Mouse (Mus musculus) natural killer cell, adult 2 months (primary cell): Measurements from ENCODE around the gene Chst11.

Experiments used
- DNase-seq, 2 experiments: peaks; one replicate each; pipeline ENCODE4 v3.0.0; 2022; ENCODE audit warnings: low spot score in 2 of 2

The Chst11 gene

DNA sequence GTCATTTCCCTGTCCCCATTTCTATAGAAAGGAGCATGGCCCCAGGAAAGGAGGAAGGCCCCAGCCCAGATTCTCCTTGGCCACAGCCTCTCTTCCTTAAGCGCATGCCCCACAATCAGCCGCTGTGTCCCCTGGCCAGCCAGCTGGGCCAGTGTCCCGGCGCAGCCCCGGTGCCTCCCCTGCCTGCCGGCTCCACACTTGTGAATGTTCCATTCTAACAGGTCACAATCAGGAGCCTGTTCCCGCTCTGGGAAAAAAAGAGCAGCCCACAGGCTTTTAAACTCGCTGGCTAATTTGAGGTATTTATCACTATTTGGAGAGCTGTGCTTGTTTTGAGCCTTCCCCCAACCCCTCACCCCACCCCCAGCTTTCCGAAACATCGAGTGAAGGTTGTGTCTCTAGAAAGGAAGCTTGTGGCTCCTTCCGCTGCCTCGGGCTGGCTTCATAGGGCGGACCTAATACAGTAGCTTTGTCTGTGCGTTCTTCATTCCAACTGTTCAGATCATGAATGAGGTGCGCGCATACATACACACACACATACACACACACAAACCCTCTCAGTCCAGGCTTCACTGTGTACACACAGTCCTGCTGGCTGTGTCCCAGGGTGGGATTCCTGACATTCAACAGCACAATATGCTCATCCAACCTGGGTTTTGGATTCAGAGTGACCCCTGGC is 155.1 kb downstream of the Chst11 start:
- no peak for DNase-seq

- no peak for DNase-seq
Observed at GRCm38 (mm10) chr10:83141434-83141833, 156.1 kb downstream of the Chst11 start.

GRCm38 (mm10) chr10:83143049-83143448 is 157.8 kb downstream of the Chst11 start:
- DNase-seq = no peak

DNA sequence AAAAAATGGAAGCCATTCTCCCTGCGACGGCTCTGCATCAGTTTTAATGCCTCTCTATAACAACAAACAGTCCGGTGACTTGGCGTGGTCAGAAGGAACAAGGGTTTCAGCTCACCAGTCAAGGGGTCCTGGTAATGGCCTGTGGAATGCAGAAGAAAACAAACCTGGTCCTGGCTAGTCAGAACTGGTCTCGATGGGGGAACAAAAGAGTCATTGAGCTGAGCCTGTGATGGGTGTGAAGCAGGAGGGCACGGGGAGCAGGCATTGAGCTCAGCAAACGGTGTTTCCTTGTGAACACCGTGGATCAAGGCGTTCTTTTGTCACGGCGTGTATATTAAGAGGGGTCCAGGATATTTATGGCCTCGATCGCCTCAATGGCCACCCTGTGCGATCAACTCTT is 160.5 kb downstream of the Chst11 start:
- DNase-seq = no peak

GRCm38 (mm10) chr10:83149342-83150178 is 164.3 kb downstream of the Chst11 start:
- DNase-seq = no peak

- DNase-seq = no peak
Observed at GRCm38 (mm10) chr10:83150587-83150986, 165.3 kb downstream of the Chst11 start.

DNA sequence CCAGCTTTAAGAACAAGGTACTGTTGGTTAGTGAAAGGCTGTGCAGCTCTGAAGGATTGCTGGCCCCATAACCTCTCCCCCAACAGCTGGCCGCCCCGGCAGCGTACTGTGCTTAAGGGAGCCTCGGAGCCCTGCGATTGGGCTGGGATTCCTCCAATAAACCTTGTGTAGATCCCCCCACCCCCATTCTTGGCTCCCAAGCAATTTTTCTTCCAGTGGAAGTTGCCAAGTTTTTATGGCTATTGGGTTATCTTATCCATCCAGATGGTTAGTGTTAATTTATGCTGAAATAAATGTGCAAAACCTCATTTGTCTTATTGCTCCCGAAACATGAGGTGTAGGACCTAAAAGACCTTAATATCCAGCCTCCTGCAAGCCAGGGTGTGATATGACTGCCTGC is 166.1 kb downstream of the Chst11 start:
- DNase-seq = no peak

DNA sequence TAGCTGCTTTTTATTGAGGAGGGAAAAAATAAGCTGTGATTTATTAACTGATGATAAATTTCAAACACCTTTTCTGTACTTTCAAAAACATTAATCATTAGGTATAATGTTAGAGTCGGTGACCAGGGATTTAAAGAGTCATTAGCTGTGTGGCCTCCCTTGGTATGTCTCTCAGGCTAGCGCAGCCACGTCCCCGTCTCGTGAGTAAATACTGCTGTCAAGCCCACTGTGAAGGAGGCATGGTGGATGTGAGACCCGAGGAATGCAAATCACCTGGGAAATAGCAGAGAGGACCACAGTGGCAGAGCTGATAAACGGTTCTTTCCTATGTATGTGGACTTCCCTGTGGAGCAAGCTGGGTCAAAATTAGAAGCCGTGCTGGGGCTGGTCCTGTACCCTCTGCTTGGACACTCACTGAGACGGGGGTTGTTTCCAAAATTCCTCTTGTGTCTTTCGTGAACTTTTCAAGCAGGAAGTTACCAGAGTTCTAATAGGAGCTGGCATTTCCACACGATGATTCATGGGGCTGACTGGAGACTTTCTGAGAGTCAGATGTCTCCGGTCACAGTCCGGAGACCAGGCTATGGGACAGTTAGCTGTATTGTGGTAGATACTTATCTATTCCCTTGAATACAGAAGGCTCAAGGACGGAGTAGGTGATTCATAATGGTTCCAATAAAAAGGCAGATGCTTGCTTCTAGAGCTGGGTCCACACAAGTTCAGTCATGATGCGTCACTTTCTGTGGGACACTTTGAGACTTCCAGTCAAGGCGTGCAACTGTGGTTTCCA is 166.8 kb downstream of the Chst11 start:
- DNase-seq = no peak

GRCm38 (mm10) chr10:83152723-83153122 is 167.4 kb downstream of the Chst11 start:
- no peak for DNase-seq

DNA sequence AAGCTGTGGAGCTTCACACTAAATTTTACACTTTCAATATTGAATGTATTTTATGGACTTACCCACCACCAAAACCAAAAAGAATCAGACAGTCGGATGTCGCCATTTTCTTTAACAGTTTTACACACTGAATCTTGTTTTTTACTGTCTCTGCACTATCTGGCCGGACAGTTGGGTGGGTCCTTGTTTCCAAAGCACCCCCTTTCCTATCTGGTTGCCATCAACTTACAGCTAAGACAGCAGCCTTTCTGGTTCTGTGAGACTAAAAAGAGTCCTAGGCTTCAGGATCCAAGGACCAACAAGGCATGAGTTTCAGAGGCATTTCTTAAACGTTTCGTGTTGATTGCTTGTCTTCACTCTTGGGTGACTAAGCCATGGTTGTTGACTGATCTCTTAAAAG is 168.1 kb downstream of the Chst11 start:
- DNase-seq = no peak

DNA sequence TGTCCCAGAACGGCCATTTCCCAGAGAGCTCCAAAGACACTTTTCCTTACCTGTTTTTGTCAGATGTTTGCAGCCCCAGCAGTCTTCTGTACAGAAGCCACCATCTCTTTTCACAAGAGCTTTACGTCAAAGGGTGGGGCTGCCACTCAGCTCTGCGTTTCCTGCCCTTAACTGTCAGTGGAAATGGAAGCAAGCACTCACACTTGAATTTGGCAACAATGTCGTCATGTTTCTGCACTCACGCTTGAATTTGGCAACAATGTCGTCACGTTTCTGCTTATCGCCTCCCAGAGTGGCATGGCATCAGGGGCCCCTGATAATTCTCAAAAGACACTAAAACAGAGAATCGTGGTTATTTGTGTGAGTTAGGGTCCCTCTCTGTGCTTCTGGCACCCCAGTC is 168.6 kb downstream of the Chst11 start:
- DNase-seq = peak; percentile 28 to 64

- no peak for DNase-seq
Observed at GRCm38 (mm10) chr10:83157289-83157688, 172.0 kb downstream of the Chst11 start.

DNA sequence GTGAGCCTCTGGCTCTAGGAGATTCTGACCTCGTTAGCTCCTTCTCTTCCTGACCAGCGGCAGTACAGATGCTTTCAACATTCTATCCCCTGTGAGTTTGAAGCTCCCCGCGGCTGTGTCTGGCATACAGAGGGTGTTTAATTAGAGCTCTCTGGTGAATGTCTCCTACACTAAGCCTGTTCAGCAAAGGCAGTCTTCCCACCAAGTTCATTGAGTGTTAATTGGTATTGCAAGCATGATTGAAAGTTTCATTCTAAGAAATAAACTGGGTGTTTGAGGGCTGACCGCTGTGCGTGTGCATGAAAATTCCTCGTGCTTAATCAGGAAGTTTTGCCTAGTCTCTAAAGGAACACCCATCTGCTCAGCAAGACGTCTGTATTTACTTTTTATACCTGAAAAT is 173.0 kb downstream of the Chst11 start:
- no peak for DNase-seq

- DNase-seq = no peak
Observed at GRCm38 (mm10) chr10:83159229-83159628, 173.9 kb downstream of the Chst11 start.

DNA sequence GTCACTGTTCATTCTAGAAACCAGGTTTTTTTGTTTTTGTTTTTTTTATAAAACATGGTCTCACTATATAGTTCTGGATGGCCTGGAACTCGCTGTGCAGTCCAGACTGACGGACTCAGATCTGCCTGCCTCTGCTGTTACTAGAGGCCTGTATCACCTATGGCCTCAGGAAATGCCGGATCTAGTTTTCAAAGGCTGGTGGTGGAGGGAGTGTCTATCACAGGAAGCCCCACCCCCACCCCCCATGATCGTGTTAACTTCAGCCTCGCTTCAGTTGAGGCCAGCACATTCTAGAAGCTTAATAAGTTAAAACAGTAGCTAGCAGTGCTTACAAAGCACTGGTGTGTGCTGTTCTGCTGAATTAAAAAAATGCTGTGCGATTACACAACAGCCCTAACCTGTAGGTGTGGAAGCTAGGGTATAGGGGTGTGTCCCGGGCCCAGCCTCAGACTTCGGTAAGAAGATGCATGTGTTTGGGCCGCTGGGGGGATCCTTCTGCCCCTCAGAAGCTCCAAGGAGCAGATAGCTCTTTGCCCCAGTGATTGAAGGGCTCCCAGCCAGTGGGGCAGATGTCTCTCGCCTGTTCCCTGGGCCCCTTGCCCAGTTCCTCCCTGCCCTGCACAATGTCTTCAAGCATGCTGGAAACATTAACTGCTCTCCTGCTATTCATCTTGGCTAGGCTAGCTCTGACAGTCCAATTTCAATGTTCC is 176.5 kb downstream of the Chst11 start:
- peak; percentile 22 to 52 for DNase-seq

DNA sequence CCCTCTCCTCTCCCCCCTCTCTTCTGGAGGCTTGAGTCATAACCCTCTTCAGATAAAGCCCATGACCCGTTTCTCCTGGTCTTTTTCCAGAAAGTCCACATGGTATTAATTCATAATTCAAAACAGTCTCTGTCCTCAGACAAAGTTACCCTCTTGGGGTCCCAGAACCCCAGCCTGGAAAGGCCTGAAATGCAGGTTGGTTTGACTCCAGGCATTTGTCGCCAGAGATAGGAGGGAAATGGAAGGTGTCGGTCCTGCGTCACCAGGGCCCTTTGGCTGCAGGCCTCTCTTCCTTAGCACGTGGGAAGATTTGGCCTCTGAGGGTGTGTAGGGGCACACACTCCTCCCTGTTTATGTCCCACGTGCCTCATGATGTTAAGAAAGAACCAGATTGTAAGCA is 178.6 kb downstream of the Chst11 start:
- no peak for DNase-seq

DNA sequence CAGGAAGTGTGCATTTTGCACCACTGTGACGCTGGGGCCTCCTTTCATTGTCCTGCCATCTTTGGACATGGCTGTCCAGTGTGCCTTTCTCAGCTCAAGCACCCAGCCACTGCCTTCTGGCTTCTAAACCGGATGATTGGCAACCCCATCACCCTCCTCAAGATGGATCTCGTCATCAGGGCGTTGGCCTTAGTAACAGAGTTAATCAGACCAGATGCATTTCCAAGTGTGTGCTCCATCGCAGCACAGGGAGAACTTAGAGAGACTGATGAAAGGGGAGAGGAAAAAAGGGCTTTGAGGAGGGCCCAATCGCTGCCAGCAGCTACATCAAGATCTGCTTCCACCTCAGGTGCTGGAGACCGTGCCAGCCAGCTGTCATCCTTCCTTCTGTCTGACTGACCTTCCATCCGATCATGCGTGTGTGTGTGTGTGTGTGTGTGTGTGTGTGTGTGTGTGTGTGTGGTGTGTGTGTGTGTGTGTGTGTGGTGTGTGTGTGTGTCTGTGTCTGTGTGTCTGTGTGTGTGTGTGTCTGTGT is 179.7 kb downstream of the Chst11 start:
- DNase-seq = no peak

DNA sequence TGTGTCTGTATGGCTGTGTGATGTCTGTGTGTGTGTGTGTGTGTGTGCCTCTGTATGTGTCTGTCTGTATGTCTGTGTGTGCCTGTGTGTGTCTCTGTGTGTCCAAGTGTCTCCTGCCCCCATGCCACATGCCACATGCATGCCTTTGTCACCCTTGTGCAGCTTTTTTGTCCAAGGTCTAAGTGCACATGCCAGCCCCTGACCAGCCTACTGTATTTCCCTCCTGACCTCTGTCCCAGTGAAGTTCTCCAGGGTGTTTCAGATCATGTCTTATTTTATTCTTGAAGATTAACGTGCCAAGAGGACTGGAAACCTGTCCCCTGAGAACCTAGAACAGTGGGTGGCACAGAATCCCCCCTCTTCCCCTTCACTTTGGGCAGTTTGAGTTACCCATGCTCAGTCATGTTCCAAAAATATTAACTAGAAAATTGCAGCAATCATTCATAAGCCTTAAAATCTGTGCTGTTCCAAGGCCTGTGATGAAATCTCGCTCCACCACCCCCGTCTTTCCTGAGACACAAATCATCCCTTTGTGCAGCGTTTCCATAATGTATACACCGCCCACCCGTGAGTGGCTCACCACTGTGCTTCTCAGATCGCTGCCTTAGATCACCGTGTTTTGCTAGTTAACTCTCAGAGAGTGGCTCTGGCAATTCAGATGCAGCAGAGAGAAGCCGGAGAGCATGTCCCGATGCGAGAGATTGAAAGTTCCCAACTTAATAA is 180.4 kb downstream of the Chst11 start:
- no peak for DNase-seq

- no peak for DNase-seq
Observed at GRCm38 (mm10) chr10:83166272-83166671, 181.0 kb downstream of the Chst11 start.

DNA sequence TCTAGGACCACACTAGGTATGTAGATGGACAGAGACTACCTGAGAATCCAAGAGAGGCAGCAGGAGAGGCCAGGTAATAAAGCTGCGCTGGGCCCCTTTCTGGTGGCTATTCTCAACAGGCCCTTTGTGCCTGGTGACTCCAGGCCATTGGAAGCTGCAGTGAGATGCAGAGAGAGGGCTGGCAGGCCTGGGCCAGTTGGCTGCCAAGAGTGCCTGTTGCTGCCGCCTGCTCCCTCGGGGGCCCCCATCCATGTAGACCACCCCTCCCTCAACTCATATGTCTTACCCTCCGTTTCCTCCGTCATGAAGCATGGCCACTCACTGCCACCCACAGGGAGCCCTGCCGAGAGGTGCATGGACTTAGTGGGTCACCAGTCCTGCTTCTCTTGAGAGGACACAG is 182.2 kb downstream of the Chst11 start:
- no peak for DNase-seq
